Mouse (Mus musculus) kidney, postnatal 0 days (tissue): ENCODE results near the gene Fndc3b. TPM values are rescaled to one million over a fixed set of nuclear protein-coding genes. Genes with fewer than 3 reads are reported as not detected.
"Not testable (repeated sequence)": the region's sequence is repeated elsewhere in the genome, so short reads cannot be mapped to it uniquely, and the experiment has no call there.

Experiments used
- ATAC-seq: fragments of 200-750 bp; cut with Nextera tagmentation; replicated peaks from 2 replicates; pipeline ENCODE4 v1.8.0; 2017; ENCODE audit warnings: low read depth, moderate number of reproducible peaks, moderate TSS enrichment, moderate library complexity; ENCODE audit not compliant: low FRiP score
- DNase-seq: peaks from one replicate; pipeline ENCODE4 v3.0.0-alpha.2; 2016; ENCODE audit warnings: low spot score
- H3K27ac ChIP-seq: fragments of 300-500 bp; sonication (generic); 2 replicates; pipeline ENCODE4 v1.5.1; 2014; ENCODE audit warnings: mild to moderate bottlenecking
- H3K27me3 ChIP-seq: fragments of 300-500 bp; sonication (generic); 2 replicates; pipeline ENCODE4 v1.6.1; 2014; ENCODE audit warnings: low read length, mixed read lengths; ENCODE audit not compliant: insufficient read depth
- H3K36me3 ChIP-seq: fragments of 300-500 bp; sonication (generic); 2 replicates; pipeline ENCODE4 v1.6.1; 2014; ENCODE audit warnings: low read length, mixed read lengths; ENCODE audit not compliant: insufficient read depth
- H3K4me1 ChIP-seq: fragments of 300-500 bp; sonication (generic); replicated peaks from 2 replicates; pipeline ENCODE4 v1.6.1; 2014; ENCODE audit warnings: antibody characterized with exemption, low read length, mixed read lengths; ENCODE audit not compliant: insufficient read depth
- H3K4me2 ChIP-seq: fragments of 300-500 bp; sonication (generic); 2 replicates; pipeline ENCODE4 v1.6.1; 2014; ENCODE audit warnings: mild to moderate bottlenecking, low read length, moderate library complexity, mixed read lengths
- H3K4me3 ChIP-seq: fragments of 300-500 bp; sonication (generic); replicated peaks from 2 replicates; pipeline ENCODE4 v1.5.1; 2014; ENCODE audit warnings: low read depth, low read length
- H3K9ac ChIP-seq: fragments of 300-500 bp; sonication (generic); 2 replicates; pipeline ENCODE4 v1.6.1; 2014; ENCODE audit warnings: low read depth, low read length
- H3K9me3 ChIP-seq: fragments of 300-500 bp; sonication (generic); replicated peaks from 2 replicates; pipeline ENCODE4 v1.6.1; 2016; ENCODE audit warnings: low read length, inconsistent platforms, mixed read lengths
- CTCF ChIP-seq: IDR thresholded peaks from 2 replicates; pipeline ENCODE4 v1.5.1; 2016; ENCODE audit warnings: antibody characterized with exemption, low read depth, mild to moderate bottlenecking, moderate library complexity
- WGBS: fragments of 180-500 bp; shearing (Covaris S2); extraction: QIAGEN DNeasy Blood & Tissue Kit; methylation state at CpG from one replicate; pipeline ENCODE4 v1.1.7; 2014; 5-methylcytosine and 5-hydroxymethylcytosine counted together
- polyA plus RNA-seq: library from polyadenylated mRNA; unstranded; fragments of >200 nt; fragmentation: Nextera tagmentation; extraction: Ambion mirVana; gene quantifications from 2 replicates; pipeline ENCODE4 v1.2.1, GENCODE M21; 2015

Fndc3b gene
- polyA plus RNA-seq, 1 experiment from 2014 or later: 23.1 TPM

GRCm38 (mm10) chr3:27484698-27485097 is 226.4 kb downstream of the Fndc3b start:
- no peak for DNase-seq
- no peak overlapping the region for H3K4me2 ChIP-seq
- H3K9ac ChIP-seq: no peak overlapping the region
- TF ChIP-seq CTCF: no peak
- 0 out of 2 replicates have a peak, but pooled peaks have one; percentile 52 for ATAC-seq
- WGBS: 62% methylated on average over 3 of the region's 3 CpGs
- H3K27ac ChIP-seq: no peak overlapping the region
- H3K27me3 ChIP-seq: no peaks in the 10 kb centered on the region
- no peaks in the 10 kb centered on the region for H3K4me1 ChIP-seq
- H3K9me3 ChIP-seq: no peaks in the 10 kb centered on the region
- peaks cover 40% of the 10 kb centered on the region; the same call in 1 of the 2 replicates for H3K36me3 ChIP-seq
- no peak overlapping the region for H3K4me3 ChIP-seq

GRCm38 (mm10) chr3:27483762-27484161 is 227.3 kb downstream of the Fndc3b start:
- Histone ChIP-seq H3K4me3 (no peak overlapping the region), H3K4me1 (no peaks in the 10 kb centered on the region), H3K36me3 (peaks cover 35% of the 10 kb centered on the region; the same call in 1 of the 2 replicates), H3K27me3 (no peaks in the 10 kb centered on the region), H3K9ac (no peak overlapping the region), H3K27ac (no peak overlapping the region), H3K9me3 (no peaks in the 10 kb centered on the region), H3K4me2 (no peak overlapping the region)
- WGBS: 88% methylated on average over 10 of the region's 10 CpGs
- DNase-seq (no peak), ATAC-seq (no peak)
- TF ChIP-seq CTCF: no peak

GRCm38 (mm10) chr3:27483321-27483720 is 227.8 kb downstream of the Fndc3b start:
- Histone ChIP-seq H3K36me3 (peaks cover 35% of the 10 kb centered on the region; the same call in 1 of the 2 replicates), H3K27me3 (no peaks in the 10 kb centered on the region), H3K4me3 (no peak overlapping the region), H3K27ac (no peak overlapping the region), H3K9me3 (no peaks in the 10 kb centered on the region), H3K9ac (no peak overlapping the region), H3K4me2 (no peak overlapping the region), H3K4me1 (no peaks in the 10 kb centered on the region)
- ATAC-seq (no peak), DNase-seq (no peak)
- 88% methylated on average over 3 of the region's 3 CpGs for WGBS
- no peak for TF ChIP-seq CTCF

GRCm38 (mm10) chr3:27481738-27482137 is 229.4 kb downstream of the Fndc3b start:
- DNase-seq (no peak), ATAC-seq (no peak)
- no peaks in the 10 kb centered on the region for H3K9me3 ChIP-seq
- peaks cover 28% of the 10 kb centered on the region; the same call in 1 of the 2 replicates for H3K36me3 ChIP-seq
- no peaks in the 10 kb centered on the region for H3K27me3 ChIP-seq
- H3K27ac ChIP-seq: no peak overlapping the region
- no peak for TF ChIP-seq CTCF
- no peak overlapping the region for H3K9ac ChIP-seq
- no peaks in the 10 kb centered on the region for H3K4me1 ChIP-seq
- no peak overlapping the region for H3K4me3 ChIP-seq
- H3K4me2 ChIP-seq: no peak overlapping the region
- 94% methylated on average over 5 of the region's 5 CpGs for WGBS

- H3K4me2 ChIP-seq: no peak overlapping the region
- H3K4me1 ChIP-seq: no peaks in the 10 kb centered on the region
- 61% methylated on average over 2 of the region's 2 CpGs for WGBS
- 0 out of 2 replicates have a peak, but pooled peaks cover 18% of the 10 kb centered on the region for H3K36me3 ChIP-seq
- no peak overlapping the region for H3K9ac ChIP-seq
- no peak for DNase-seq
- H3K27ac ChIP-seq: no peak overlapping the region
- no peaks in the 10 kb centered on the region for H3K9me3 ChIP-seq
- 0 out of 2 replicates have a peak, but pooled peaks have one; percentile 12 for ATAC-seq
- TF ChIP-seq CTCF: no peak
- no peak overlapping the region for H3K4me3 ChIP-seq
- no peaks in the 10 kb centered on the region for H3K27me3 ChIP-seq
Measured at GRCm38 (mm10) chr3:27479378-27479777, 231.7 kb downstream of the Fndc3b start.

GRCm38 (mm10) chr3:27478563-27479156 is 232.4 kb downstream of the Fndc3b start:
- Histone ChIP-seq H3K4me3 (no peak overlapping the region), H3K36me3 (peaks cover 18% of the 10 kb centered on the region; the same call in 1 of the 2 replicates), H3K9ac (no peak overlapping the region), H3K27ac (no peak overlapping the region), H3K4me1 (no peaks in the 10 kb centered on the region), H3K9me3 (no peaks in the 10 kb centered on the region), H3K27me3 (no peaks in the 10 kb centered on the region), H3K4me2 (no peak overlapping the region)
- DNase-seq (no peak), ATAC-seq (no peak)
- 93% methylated on average over 16 of the region's 16 CpGs for WGBS
- TF ChIP-seq CTCF: no peak

GRCm38 (mm10) chr3:27477749-27478148 is 233.4 kb downstream of the Fndc3b start:
- H3K36me3 ChIP-seq: peaks cover 18% of the 10 kb centered on the region; the same call in 1 of the 2 replicates

More at GRCm38 (mm10) chr3:27477749-27478148, 233.4 kb downstream of the Fndc3b start:
- H3K27me3 ChIP-seq, H3K9ac ChIP-seq, H3K9me3 ChIP-seq, H3K27ac ChIP-seq, DNase-seq, ATAC-seq, H3K4me3 ChIP-seq, H3K4me2 ChIP-seq, H3K4me1 ChIP-seq: not testable (repeated sequence)
- WGBS: 92% methylated on average over 3 of the region's 3 CpGs
- TF ChIP-seq CTCF: peak; percentile 43; the same call in 1 of the 2 replicates
